ENCODE assay signal across 23 mouse cellular contexts in the genomic region with DNA sequence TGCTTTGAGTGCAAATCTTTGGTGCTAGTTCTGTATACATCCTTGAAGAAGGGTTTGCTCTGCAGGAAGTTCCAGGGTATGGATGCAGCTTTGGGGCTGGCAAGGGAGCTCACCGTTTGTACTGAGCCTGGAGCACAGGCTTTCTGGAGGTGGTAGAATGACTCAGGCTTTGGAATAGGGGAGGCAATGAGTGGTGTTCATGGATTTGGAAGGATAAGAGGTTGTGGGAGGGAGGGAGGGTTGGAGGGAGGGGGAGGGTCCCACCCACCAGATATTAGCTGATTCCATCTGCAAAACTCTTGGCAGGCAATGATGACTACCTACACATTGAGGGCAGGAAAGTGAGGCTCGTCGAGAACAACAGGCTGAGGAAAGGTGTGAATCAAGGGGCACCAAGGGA.
DNase-seq lines count a peak whose midpoint lies in the region; TF ChIP-seq lines count a peak whose summit lies in the region.
"Had no signal": no experiment of that assay in that cellular context is flagged by ENCODE, and none has a peak within 500 bp of the region (broad histone marks: within the 10 kb centered on the region; RNA-seq: fewer than 3 reads in every experiment).

No protein-coding gene starts in this region.

- intact Hi-C loops in left cerebral cortex, postnatal 4 days (cut with DNase I), result no loop called here

- TF ChIP-seq CTCF in layer of hippocampus, adult 2 months (conservative IDR thresholded peaks at IDR 0.05), result no peak

- H3K4me3 ChIP-seq in layer of hippocampus, adult 2 months, result no peak overlapping the region
- H3K4me3 ChIP-seq: embryonic facial prominence, embryonic 13.5 days; heart, adult 2 months; heart, embryonic 15.5 days; hindbrain, embryonic 15.5 days; intestine, embryonic 15.5 days; limb, embryonic 12.5 days; liver, embryonic 12.5 days; midbrain, embryonic 10.5 days had no signal

- H3K27ac ChIP-seq in layer of hippocampus, adult 2 months, result peak overlapping the region; percentile 87
- H3K27ac ChIP-seq: embryonic facial prominence, embryonic 13.5 days; heart, adult 2 months; heart, embryonic 15.5 days; hindbrain, embryonic 15.5 days; intestine, embryonic 15.5 days; limb, embryonic 12.5 days; liver, embryonic 12.5 days; midbrain, embryonic 10.5 days had no signal

- peak; percentile 59 to 60 for DNase-seq in left cerebral cortex, adult 18-20 months (ENCODE audit: low spot score in 2 of 2)
- no peak for DNase-seq in left cerebral cortex, postnatal 4 days
- DNase-seq in layer of hippocampus, adult 2 months (ENCODE audit: low spot score in 2 of 2), result peak; percentile 64 to 84
- peak; percentile 47 to 48 for DNase-seq in layer of hippocampus, postnatal 36 days
- peak; percentile 89 for DNase-seq in telencephalon, adult 2 months (ENCODE audit: low read depth, low spot score)
- no peak for DNase-seq in cerebellum, adult 11 months
- no peak for DNase-seq in thymus, postnatal 4 days
- DNase-seq: adrenal gland, adult 2 months; cerebellum, adult 9-11 months; gastrocnemius, postnatal 14 days; heart, adult 2 months; heart, postnatal 4 days; kidney, adult 9 months; kidney, postnatal 36 days; lung, adult 2 months; lung, postnatal 4 days had no signal

Comparison
In these comparisons a context has a peak if more than half of its experiments do, and no peak if none do; other contexts are left out.
1. DNase-seq: peak in left cerebral cortex, adult 18-20 months (2 of 2), layer of hippocampus, adult 2 months (2 of 2), layer of hippocampus, postnatal 36 days (2 of 2) and telencephalon, adult 2 months (single experiment); none in left cerebral cortex, postnatal 4 days (single experiment), cerebellum, adult 11 months (single experiment) and thymus, postnatal 4 days (single experiment).